Mouse (Mus musculus): Measurements from ENCODE around the gene Bbc3. TPM values are rescaled to one million over a fixed set of nuclear protein-coding genes. Genes with fewer than 3 reads are reported as not detected.

Bbc3 gene
- 10 to 100 TPM in 1 of 2 experiments, 1 to 10 TPM in 1; 6.2 to 26.3 TPM for polyA plus RNA-seq (2012; fragmentation: generic; extraction: Trizol)

DNA sequence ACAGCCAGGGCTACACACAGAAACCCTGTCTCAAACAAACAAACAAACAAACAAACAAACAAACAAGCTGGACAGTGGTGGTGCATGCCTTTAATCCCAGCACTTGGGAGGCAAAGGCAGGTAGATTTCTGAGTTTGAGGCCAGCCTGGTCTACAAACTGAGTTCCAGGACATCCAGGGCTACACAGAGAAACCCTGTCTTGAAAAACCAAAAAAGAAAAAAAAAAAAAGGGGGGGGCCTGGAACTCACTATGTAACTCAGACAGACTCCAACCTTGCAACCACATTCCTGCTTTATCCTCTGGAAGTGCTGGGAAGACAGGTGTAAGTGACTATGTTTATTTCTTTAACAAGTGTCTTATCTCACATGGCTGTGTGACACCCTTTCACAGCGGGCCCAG is at the start of gene Bbc3:
TSS of gene Bbc3 (plus strand) at position 301 of the 400 bp plus-strand sequence.

DNA sequence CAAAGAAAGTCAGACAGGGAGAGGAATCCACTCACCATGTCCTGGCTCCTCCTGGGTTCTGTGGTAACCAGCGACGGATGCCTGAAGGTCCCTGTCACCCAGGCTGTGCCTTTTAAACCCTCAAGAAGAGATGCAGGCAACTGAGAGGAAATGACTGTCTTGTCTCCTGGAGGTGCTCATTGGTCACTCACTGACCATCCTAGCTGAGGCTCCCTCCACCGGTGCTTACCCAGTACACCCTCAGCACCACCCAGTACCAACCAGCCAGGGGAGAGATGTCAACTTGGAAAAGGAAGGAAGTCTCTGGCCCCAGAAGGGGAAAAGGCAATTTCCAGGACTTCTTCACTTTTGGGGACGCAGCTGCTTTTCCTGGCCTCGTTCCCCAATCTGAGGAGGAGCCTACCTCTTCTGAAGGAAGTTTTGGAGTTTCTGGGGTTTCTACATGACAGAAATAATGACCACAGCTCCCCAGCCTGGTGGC is 49.0 kb upstream of the Bbc3 start, which contains the start of gene C5ar1:
TSS of gene C5ar1 (minus strand) at position 431 of the 481 bp plus-strand sequence.

DNA sequence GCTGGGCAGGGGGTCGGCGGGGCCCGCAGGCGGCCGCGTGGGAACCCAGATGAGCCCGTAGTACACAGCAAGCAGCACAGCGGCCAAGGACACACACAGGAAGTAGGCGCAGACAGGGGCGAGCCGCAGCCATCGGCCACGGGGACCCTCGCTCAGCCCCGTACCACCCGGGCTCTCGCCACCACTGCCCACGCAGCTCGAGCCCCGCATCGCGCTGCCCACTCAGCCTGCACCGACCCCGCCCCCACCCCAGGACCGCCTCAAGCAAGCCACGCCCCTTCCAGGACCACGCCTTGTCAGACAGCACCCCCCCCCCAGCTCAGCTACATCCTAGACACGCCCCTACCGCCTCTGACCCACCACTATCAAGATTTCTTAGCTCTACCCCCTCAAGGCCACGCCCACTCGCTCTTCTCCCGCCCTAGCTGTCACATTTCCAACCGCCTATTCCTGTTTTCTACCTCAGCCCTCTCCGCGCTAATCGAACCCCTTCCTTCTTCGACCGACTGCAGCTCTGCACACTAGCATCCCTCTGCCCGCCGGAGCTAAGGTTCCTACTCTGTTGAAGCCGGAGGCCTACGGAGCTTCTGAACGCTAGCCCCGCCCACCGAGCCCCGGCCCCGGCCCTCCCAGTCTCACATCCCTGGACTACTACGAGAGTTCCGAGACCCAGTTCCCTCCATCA is 35.0 kb upstream of the Bbc3 start, which contains the start of gene Inafm1:
TSS of gene Inafm1 (minus strand) at position 537 of the 685 bp plus-strand sequence.

DNA sequence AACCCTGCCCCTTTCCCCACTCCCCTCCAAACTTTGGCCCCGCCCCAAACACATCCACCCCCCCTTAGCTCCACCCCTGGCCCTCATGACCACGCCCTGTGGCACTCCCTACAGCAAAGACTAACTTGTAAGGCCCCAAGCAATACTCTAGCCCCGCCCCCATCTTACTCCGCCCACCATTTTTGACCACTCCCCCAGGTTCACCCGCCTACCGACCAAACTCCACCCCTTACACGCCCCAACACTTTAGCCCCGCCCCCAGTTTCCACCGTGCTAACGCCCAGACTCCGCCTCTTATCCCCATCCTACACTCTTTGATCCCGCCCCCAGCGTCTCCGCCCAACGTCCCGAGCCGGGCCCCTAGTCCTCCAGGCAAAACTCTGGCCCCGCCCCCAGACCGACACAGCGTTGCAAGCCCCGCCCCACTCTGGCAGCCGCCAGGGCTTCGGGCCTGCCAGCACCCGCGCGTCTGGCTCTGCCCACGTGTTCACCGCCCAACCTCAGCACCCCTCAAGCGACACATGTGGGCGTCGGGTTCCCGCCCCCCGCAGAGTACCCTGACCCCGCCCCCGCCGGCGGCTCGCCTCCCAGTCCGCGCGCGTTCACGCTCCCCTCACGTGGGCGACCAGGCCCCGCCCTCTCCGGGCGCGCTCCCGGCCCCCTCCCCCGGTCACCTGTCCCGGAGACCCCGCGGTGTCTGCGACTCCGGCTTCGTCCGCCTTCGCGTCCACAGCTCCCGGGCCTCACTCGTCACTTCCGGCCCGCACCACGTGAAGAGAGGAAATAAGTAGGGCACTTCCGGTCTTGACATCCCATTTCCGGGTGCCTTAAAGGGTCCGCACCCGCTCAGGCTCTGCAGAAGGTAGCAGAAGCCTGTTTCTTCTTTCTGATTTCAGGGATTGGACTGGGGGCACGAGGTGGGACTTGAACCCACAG is 21.9 kb upstream of the Bbc3 start, which contains the start of gene Ccdc9:
TSS of gene Ccdc9 (minus strand) at position 770 of the 936 bp plus-strand sequence.

Other genes starting within 250 kb of the Bbc3 start
- gene Zfp541, start 246.6 kb upstream of the Bbc3 start, polyA plus RNA-seq (2012; fragmentation: generic; extraction: Trizol): under 1 TPM in 1 of 2 experiments, not detected in 1; 0.02 TPM
- gene Napa, start 209.9 kb upstream of the Bbc3 start, polyA plus RNA-seq (2012; fragmentation: generic; extraction: Trizol): 100 to 1,000 TPM in 1 of 2 experiments, 10 to 100 TPM in 1; 94.8 to 117 TPM
- 10 to 100 TPM; 22.0 to 35.8 TPM for gene Kptn, start 188.5 kb upstream of the Bbc3 start, polyA plus RNA-seq (2012; fragmentation: generic; extraction: Trizol)
- gene Slc8a2, start 178.6 kb upstream of the Bbc3 start, polyA plus RNA-seq (2012; fragmentation: generic; extraction: Trizol): under 1 TPM in 1 of 2 experiments, not detected in 1; 0.37 TPM
- gene Meis3, start 133.3 kb upstream of the Bbc3 start, polyA plus RNA-seq (2012; fragmentation: generic; extraction: Trizol): 1 to 10 TPM in 1 of 2 experiments, under 1 TPM in 1; 0.43 to 5.6 TPM
- gene Dhx34, start 86.4 kb upstream of the Bbc3 start, polyA plus RNA-seq (2012; fragmentation: generic; extraction: Trizol): 10 to 100 TPM in 1 of 2 experiments, 1 to 10 TPM in 1; 7.0 to 11.8 TPM
- not detected for gene C5ar2, start 64.2 kb upstream of the Bbc3 start, polyA plus RNA-seq (2012; fragmentation: generic; extraction: Trizol)
- not detected for gene C5ar1, start 48.9 kb upstream of the Bbc3 start, polyA plus RNA-seq (2012; fragmentation: generic; extraction: Trizol)
- 10 to 100 TPM in 1 of 2 experiments, 1 to 10 TPM in 1; 6.0 to 31.6 TPM for gene Inafm1, start 34.8 kb upstream of the Bbc3 start, polyA plus RNA-seq (2012; fragmentation: generic; extraction: Trizol)
- gene Ccdc9, start 21.6 kb upstream of the Bbc3 start, polyA plus RNA-seq (2012; fragmentation: generic; extraction: Trizol): 10 to 100 TPM; 16.9 to 48.0 TPM
- gene Sae1, start 79.4 kb downstream of the Bbc3 start, polyA plus RNA-seq (2012; fragmentation: generic; extraction: Trizol): 100 to 1,000 TPM; 106 to 121 TPM
- gene Zc3h4, start 92.5 kb downstream of the Bbc3 start, polyA plus RNA-seq (2012; fragmentation: generic; extraction: Trizol): 10 to 100 TPM in 1 of 2 experiments, 1 to 10 TPM in 1; 7.3 to 31.0 TPM
- 100 to 1,000 TPM; 125 to 211 TPM for gene Tmem160, start 144.4 kb downstream of the Bbc3 start, polyA plus RNA-seq (2012; fragmentation: generic; extraction: Trizol)
- gene Npas1, start 169.3 kb downstream of the Bbc3 start, polyA plus RNA-seq (2012; fragmentation: generic; extraction: Trizol): under 1 TPM; 0.06 to 0.20 TPM